Mouse (Mus musculus) small intestine, adult 2 months (tissue): ENCODE data around the gene Trmt112.

Experiments
- CTCF ChIP-seq: fragments of 200-500 bp; IDR thresholded peaks from 2 replicates; pipeline ENCODE4 v1.5.1; 2012; ENCODE audit warnings: low read depth, mild to moderate bottlenecking, control low read depth, inconsistent platforms, low read length, moderate library complexity, mixed read lengths; ENCODE audit not compliant: insufficient replicate concordance, insufficient read length; ENCODE audit errors: extremely low read depth
- POLR2A ChIP-seq: fragments of 200-500 bp; IDR thresholded peaks from 2 replicates; pipeline ENCODE4 v1.6.1; 2012; ENCODE audit warnings: low read depth, mild to moderate bottlenecking, control low read depth, inconsistent platforms, low read length, moderate library complexity

DNA sequence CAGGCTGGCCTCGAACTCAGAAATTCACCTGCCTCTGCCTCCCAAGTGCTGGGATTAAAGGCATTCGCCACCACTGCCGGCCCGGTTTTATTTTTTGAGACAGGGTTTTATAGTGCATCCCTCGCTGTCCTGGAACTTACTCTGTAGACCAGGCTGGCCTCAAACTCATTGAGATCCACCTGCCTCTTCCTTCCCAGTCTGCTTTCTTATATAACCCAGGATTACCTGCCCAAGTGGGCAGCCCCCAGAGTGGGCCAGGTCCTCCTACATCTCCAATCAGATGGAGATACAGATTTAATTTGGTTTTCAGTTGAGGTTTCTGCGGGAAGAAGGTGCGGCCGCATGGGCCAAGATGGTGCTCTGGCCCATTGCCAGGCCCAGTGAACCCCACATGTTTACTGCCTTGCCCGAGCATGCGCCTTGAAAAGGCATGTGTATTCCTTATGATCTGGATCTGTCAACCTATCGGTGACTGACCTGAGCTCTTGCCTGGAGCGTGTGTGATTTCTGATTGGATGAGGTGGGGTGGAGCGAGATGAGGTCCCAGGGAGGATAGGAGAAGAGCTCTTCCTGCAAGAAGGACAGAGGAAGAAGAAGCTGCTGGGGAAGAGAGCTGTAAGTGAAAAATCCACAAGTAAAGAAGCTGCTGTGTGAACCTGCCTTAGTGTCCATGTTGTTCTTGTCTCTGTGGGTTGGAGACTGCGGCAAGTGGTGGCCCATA is 15.6 kb upstream of the Trmt112 start:
- TF ChIP-seq POLR2A: peak; percentile 35; the same call in 1 of the 2 replicates
- TF ChIP-seq CTCF: no peak
